Mouse (Mus musculus) frontal cortex, postnatal 25 days (tissue): Measurements from ENCODE around the gene Ttc33.
A peak's percentile ranks its signal among the peaks of the same experiment; 100 is the strongest.

Experiments
- DNase-seq, 2 experiments: peaks; one replicate each; pipeline ENCODE4 v3.0.0; 2022; ENCODE audit warnings: low spot score in 2 of 2

The Ttc33 gene

GRCm38 (mm10) chr15:5185366-5186292 is at the start of gene Ttc33:
TSS of gene Ttc33 (plus strand) at chr15:5185525.
- DNase-seq: peak; percentile 61 to 76

DNA sequence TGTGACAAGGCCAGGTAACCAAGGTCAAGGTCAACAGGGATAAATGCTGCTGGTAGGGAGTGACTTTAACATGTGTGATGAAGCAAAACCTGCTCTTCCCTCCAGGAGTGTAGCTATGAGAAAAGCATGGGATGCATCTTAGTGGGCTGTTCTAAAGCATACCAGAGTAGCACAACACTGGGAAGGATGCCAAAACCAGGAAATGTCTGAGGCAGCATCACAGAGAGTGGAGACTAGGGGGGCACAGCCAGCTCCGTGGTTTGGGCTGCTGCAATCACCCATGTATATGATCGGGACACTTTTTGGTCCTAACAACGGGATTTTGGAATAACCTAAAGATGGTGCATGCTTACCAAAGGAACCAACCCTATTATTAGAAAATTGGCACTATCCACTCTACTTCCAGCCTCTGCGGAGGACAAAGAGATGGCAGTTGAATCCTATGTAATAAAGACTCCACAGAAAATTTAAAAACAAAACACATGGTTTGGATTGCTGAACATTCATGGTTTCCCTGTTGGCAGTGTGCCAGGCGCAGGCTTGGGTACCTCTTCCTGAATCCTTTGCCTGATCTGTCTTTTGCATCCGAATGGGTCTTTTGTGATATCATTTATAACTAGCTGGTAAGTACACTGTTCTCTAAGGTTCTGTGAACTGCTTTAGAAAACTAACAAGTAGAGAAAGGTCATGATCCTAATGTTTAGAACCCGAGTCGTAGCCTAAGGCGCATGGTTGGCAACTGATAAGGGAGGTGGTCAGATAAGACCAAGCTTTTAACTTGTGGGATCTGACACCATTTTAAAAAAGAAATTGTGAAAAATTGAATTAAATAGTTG is 47.1 kb upstream of the Ttc33 start:
- no peak for DNase-seq

GRCm38 (mm10) chr15:5139366-5139765 is 46.0 kb upstream of the Ttc33 start:
- no peak for DNase-seq

DNA sequence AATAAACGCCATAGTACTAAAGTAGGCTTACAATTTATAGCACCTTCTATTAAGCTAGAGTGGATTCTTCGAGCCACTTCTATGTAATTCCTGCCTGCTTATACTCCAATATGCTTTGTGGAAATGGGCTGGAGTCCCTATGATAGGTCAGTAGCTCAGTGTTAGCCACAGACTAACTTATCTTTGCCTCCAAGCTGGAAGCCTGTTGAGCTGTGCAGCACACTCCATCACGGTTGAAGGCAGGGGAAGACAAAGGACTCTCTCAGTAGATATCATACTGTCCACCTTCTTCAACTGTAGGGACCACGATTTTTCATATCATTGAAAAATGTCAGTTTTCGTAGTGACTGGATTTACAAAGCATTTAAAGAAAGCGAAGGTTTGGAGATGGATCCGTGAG is 45.5 kb upstream of the Ttc33 start:
- no peak for DNase-seq

GRCm38 (mm10) chr15:5140357-5140756 is 45.0 kb upstream of the Ttc33 start:
- DNase-seq: no peak

DNA sequence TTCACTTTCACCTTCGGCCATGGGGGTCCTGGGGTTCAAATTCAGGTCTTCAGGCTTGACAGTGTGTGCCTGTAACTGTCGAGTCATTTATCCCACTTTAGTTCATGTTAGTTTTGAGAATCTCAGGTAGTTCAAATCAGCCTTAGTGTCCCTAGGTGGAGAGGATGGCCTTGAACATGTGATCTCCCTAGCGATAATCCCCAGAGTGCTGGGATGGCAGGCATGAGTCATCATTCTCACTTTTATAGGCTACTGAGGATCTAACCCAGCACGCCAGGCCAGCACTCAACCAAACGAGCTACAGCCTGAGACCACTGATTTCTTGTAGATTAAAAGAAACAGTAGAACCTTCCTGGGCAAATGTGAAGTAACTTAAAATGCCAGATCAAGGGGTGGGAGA is 43.3 kb upstream of the Ttc33 start:
- no peak for DNase-seq

DNA sequence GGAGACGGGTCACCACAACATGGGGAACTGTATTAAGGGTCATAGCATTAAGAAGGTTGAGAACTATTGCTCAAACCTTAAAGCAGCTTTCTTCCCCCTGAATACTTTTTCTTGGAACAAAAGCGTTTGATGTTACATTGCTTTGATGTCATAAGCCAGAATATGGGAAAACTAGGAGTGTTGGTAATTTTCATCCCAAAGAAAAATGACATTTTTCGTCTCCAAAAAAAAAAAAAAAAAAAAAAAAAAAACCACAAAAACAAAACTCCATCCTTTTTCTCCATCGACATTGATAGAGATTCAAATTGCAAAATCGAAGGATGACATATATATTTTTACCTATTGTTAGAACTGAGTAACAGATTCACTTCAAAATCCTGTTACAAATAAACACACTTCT is 42.6 kb upstream of the Ttc33 start:
- no peak for DNase-seq

- DNase-seq: peak; percentile 18 to 40
Measured at GRCm38 (mm10) chr15:5143361-5144020, 41.8 kb upstream of the Ttc33 start, which contains the start of gene Prkaa1. TSS of gene Prkaa1 (plus strand) at chr15:5143861.

DNA sequence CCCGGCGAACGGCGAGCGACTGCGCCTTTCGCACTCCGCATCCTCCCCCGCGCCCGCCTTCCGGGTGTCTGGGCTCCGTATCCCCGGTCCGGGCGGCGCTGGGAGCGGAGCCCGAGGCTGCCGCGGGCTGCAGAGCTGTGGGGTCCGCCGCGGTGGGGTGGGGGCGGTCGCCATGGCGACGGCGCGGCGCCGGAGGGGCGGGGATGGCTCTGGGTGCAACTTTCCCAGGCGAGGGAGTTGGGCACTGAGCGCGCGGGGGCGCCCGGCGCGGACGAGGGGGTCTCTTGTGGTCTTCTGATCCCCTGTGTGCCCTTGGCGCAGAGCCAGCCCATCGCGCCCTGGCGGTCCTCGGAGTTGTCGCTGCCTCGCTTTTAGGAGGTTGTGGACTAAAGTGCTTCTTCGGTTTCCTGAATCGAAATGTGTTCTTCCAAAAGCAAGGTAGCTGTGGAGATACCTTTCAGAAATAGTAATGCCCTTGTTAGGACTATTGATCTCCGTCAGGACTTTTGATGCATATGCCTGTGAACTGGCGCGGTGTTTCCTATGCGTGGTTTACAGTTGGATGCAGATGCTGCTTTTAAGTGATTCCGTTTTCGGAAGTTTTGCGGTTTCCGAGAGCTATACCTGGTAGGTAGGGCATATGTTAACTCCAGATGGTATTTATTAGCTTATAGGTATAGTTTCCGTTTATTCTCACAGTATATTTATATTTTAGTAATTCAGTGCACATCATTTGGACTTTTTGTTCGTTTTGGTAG is 41.1 kb upstream of the Ttc33 start:
- DNase-seq: peak; percentile 58 to 59

- no peak for DNase-seq
Measured at GRCm38 (mm10) chr15:5145196-5145945, 40.0 kb upstream of the Ttc33 start.

DNA sequence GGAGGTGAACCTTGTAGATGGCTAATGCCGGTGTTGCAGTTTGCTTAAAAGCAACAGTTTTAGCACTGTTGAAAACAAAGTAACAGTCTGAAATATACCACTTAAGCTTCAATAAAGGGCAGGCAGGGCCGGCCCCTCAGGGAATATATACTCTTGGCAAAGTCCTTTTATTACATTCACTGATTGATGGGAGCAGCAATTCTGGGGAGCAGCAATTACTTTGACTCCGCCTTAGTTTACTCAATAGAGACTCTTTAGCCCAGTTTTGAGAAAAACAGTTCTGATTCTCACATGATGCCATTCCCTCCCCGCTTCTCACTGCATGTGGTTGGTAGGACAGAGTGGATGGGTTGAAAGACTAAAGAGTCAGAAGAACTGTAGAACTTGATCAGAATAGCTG is 36.1 kb upstream of the Ttc33 start:
- no peak for DNase-seq

GRCm38 (mm10) chr15:5152171-5152570 is 33.2 kb upstream of the Ttc33 start:
- DNase-seq: no peak

- DNase-seq: no peak
Measured at GRCm38 (mm10) chr15:5154621-5155020, 30.7 kb upstream of the Ttc33 start.

DNA sequence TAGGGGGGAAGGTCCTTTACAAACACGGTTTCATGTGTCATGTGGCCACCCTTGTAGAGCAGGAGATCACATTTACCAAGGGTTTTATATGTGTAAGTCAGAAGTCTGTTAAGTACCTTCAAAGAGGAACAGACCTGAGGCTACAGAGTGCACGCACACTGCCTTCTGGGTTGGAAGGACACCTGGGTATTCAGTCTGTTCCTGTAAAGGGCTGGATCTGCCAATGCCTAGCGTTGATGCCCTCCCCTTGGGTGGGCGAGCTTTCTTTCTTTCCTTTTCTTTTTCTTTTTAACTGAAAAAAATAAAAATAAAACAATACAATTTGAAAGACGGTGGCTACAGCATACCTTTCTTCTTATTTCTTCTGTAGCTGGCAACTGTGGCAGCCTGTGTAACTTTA is 30.2 kb upstream of the Ttc33 start:
- no peak for DNase-seq

DNA sequence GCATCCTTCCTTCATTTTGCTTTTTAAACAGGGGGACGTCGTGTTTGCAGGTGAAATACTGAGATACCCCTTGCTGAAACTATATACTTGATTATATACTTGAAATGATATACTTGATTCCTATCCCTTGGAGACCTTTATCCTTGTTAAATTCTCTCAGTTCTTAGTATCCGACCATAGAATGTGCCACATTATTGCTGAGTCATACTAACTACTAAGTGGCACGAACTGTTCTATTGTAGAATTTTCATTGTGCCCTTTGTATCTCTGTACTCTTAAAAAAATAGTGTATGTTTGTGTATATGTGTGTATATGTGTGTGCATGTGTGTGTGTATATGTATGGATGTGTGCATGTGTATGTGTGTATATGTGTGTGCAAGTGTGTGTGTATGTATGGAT is 29.0 kb upstream of the Ttc33 start:
- no peak for DNase-seq

- DNase-seq: no peak
Measured at GRCm38 (mm10) chr15:5157386-5157785, 27.9 kb upstream of the Ttc33 start.

- no peak for DNase-seq
Measured at GRCm38 (mm10) chr15:5158827-5159226, 26.5 kb upstream of the Ttc33 start.

- no peak for DNase-seq
Measured at GRCm38 (mm10) chr15:5165121-5165773, 20.1 kb upstream of the Ttc33 start.

DNA sequence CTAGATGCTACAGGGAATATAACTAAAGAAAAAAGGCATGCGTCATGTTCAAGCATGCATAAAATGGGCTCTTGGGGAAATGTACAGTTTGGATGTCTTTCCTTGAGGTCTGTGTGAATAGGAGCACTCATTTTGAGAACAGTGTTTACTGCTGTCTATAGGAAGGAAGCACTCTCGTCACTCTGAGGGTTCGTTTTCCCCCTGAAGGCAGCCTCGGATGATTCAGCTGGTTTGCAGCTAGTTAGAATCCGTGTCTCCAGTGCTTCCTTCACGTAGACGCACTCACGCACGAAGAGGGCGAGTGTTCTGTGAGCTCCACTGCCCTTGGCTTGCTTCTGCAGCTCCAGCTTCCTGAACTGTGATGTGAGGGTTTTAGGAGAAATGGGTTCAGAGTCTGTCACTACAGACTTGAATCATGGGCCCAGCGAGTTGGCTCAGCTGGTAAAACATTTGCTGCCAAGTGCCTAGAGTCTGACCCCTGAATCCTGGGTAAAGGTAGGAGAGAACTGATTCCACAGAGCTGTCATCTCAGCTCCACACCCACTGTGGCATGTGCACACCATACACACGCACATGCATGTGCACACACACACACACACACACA is 12.0 kb upstream of the Ttc33 start:
- DNase-seq: no peak
